Mouse (Mus musculus) liver, adult (tissue): Measurements from ENCODE around the gene Smim14.

Source experiments
- GATA4 ChIP-seq: IDR thresholded peaks from 2 replicates; pipeline ENCODE4 v1.6.1; 2014; ENCODE audit warnings: mild to moderate bottlenecking, low read length; ENCODE audit not compliant: insufficient replicate concordance

Smim14 gene

DNA sequence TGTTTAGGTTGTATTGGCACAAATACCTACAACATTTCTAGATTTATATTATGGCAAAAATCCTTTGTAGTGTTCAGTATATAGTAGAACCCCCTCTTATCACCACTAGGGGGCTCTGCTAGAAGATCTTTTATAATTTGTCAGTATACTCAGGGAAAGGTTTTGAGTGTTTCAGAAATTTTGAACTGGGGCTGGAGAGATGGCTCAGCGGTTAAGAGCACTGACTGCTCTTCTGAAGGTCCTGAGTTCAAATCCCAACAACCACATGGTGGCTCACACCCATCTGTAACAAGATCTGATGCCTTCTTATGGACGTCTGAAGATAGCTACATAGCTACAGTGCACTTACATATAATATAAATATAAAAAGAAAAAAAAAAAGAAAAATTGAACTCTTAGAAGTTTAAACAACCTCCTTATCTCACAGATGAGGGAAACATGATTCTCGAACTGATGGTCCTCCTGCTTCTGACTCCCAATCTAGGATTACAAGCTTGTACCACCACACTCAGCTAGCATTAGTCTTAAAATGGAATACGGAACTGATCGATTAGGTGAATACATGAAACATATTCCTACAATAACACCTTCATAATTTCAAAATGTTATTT lies 1.4 kb downstream of the Smim14 start:
- TF ChIP-seq GATA4, result no peak

DNA sequence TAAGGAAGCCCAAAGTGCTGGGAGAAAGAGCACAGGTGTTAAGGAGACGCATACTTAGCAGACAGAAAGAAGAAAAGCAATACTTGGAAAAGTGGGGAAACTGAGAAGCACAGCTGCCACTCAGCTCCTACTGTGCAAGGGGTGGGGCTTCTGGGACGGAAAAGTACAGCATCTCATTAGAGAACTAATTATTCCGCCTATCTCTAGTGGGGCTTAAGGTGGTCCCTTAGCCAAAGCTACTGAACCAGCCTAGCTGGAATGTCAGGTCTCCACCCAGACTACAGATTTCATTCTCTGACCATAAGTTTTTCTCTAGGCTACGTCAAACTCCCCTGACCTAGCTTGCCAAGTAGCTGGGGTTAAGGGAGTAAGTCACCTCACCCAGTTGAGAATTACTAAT lies 2.5 kb downstream of the Smim14 start:
- TF ChIP-seq GATA4, result no peak

DNA sequence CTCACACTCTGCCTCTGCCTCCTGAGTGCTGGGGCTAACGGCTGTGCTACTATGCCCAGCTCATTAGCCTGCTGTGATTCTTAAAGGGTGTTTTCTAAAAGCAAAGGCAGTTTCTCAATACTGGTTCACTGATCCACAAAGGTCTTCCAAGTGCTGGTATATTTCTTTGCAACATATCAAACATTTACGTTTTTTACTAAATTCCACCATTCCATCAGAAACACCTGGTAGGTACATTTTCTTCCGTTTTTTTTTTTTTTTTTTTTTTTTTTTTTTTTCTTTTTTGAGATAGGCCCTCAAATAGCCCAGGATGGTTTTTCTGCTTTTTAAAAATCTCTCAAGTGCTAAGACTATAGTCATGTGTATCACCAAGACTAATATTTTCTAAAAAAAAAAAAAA lies 5.7 kb downstream of the Smim14 start:
- TF ChIP-seq GATA4, result no peak

DNA sequence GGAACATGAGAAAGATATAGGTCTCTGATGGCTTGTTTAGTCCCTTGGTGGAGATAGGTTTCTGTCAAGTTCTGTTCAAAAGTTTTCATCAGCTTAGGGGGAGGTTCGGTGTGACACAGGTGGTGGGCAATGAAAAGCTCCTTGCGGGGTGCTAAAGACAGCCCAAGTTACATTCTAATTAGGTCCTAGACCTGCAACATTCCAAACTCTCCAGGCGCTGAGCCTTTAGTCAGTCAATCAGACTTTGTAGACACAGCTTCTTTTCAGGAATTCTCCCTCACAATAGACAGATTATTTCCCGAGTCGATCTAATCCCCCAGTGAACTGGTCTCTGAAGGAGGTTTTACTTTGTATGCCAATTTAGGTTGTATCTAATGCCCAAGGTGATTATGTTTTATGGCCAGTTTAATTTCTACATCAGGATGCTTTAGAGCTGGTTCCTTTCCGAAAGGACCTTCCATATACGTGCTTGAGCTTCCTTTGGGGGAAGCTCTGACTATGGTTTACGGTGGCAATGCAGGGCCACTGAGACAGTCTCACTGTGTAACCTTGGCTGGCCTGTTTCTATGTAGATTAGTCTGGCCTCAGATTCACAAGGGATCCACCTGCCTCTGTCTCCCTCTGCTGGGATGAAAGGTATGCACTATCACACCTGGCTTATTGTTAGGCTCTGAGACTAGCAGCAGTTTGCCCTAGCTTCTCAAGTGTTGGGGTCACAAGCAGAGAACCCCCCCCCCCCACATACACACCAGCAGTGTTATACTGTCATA lies 11.1 kb downstream of the Smim14 start:
- TF ChIP-seq GATA4, result no peak

DNA sequence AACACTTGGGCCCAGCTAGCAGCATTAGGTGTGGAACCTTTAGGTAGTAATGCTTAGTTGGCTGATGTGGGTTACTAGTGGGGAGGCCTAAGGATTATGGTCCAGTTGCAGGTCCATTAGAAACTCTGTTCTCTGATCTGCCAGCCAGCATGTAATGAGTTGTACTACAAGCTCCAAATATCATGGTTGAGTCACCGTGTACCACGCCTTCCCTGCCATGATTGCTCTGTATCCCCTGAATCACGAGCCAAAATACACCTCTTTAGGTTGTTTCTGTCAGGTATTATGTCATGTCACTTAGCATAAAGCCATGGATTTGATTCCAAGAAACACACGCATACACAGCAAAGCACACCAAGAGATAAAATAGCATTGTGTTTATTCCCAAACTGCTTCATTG lies 12.2 kb downstream of the Smim14 start:
- no peak for TF ChIP-seq GATA4

DNA sequence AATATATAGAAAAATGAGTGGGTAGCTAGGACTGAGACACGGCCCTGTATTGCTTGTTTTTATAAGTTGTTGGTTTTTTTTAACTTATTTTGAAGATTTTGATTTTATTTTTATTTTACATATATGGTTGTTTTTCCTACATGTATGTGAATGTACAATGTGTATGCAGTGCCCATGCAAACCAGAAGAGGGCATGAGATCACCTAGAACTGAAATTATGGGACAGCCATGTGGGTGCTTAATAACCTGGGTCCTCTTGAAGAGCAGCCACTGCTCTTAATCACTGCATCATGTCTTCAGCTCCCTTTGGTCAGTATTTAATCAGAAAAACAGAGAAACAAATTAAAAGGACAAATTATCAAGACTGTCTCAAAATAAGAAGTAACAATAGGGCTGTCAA lies 15.2 kb downstream of the Smim14 start:
- TF ChIP-seq GATA4, result no peak

DNA sequence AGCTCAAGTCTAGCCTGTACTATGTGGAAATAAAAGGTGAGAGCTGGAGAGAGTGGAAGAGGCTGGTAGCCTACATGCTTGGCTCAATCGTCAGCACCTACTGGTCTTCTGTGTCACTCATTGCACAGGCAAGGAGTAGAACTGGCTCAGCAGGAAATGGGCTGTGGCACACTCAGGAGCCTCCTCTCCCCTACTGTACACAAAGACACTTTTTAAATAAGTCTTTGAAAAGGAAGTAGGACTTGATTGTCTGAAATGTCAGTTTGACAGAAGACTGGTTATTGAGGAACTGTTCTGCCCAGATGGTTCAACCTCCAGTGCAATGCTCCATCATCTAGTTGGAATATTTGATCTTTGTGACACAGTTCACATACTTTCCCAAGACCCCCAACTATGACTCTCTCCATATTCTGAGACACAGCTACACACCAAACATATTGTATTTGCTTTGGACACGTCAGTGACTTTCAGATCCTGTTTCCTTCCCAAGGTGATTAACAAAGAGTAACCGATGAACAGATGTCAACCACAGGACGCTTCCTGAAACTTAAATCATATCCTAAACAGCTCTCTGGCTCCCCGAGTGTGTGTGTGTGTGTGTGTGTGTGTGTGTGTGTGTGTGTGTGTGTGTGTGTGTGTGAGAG lies 22.2 kb downstream of the Smim14 start:
- TF ChIP-seq GATA4, result no peak

DNA sequence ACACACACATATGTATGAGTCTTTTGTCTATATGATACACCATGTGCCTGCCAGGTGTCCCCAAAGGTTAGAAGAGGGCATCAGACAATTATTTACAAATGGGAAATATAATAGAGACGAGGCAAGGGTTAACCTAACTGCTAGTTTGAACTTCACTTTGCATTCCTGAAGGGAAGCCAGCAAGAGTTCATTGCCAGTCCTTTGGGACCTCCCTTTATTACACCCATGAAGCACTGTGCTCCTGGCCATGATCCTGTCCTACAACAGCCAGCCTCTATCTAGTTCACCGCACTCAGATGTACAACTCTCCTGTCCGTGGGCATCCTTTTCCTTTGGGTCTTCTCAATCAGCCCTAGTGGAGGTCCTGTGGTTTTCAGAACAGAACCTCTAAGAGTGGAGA lies 23.5 kb downstream of the Smim14 start:
- TF ChIP-seq GATA4, result no peak

DNA sequence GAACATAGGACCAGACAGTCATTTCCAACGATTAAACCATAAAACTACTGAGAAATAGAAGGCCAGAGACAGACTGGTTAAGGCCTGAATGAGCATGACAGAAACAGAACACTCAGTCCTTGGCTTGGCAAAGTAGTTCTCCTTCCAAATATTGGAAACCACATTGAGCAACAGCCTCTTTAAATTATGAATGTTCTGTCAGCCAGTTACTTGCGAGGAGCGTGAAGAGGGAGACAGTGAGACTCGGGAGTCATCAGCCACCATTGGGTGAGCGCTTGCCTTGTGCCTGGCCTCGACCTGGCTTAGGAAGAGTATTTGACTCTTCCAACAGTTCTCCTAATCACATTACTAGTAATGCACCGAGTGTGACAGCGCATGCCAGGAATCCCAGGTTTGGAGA lies 28.6 kb downstream of the Smim14 start:
- TF ChIP-seq GATA4, result no peak

DNA sequence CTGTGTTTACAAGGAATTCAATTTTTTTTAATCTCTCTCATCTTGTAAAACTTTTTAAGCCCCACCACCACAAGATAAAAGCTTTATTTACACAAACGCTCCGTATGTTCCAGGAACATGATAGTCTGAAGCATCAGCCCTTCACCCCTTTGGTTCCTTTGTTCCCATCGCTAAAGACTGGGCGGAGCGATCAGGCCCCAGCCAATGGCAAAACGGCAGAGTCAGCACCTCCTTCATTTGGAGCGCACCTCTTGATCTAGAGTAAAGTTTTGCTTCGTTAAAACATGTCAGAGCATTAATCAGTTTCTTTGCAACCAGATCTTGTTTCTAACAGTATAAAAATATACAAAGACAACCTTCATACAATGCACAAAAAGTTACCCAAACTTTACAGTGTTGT lies 31.2 kb downstream of the Smim14 start:
- TF ChIP-seq GATA4, result no peak

DNA sequence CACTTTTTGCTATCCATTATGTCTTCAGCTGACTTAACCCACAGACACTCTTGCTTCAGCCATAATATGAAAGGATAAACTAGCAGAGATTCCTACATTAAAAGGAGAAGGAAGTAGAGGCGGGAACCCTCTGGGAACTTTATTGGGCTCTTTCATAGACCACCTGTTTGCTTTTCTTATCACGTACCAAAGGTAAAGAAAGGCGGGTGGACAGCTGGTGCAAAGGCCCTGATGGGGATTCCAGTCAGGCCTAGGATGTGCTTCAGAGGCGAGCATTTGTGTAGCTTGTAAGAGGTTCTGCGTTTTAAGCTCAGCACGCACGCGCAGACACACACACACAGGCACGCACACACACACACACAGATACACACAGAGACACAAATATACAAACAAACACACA lies 35.6 kb downstream of the Smim14 start:
- no peak for TF ChIP-seq GATA4

DNA sequence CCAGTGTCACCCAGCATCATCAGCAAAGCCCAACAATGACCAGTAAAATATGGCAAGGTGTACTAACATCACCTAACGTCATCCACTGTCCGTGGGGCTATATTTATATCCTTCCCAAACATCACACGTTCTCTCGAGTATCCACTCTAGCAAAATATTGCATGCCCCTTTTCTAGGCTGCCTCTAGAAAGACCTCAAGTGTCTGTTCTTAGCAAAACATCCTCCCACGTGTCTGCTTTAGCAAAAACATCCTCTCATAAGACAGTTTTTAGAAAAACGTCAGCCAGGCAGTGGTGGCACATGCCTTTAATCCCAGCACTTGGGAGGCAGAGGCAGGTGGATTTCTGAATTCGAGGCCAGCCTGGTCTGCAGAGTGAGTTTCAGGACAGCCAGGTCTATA lies 36.8 kb downstream of the Smim14 start:
- TF ChIP-seq GATA4, result no peak

DNA sequence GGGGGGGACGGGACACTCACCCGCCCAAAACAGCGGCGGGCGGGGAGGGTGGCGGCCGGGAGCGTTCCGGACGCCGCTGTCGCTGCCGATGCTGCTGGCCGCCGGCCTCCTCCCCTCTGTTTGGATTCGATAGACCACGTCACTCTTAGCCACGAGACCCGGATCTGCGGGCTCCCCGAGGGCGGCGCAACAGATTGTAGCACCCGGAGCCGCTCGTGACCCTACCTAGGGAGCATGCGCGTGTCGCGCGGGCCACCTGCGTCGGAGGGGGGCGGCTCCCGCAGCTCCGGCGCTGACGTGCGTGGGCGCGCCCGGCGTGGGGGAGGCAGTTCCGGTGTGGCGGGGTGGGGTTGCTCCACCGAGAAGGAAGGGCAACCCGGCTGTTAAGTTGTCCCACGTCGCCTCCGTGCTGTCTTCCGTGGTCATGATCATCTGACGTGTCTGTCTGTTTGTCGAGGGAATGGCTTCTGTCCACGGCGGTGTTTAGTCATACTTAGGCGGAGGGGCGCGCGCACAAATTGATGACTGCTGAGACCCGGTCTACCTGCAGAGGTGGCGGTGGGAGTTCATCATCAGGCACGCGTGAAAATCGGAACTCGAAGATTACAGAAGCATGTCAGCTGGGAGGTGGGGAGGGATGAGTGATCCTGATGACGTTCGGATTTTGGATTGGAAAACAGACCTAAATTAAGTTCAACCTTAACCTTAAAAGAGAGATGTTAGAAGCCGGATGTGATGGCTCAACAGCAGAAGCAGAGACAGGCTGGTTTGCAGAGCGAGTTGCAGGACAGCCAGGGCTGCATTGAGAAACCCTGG lies 44.1 kb downstream of the Smim14 start, which contains the start of gene Gm43552:
Gm43552 (minus strand) TSS at position 118 of the 816 bp plus-strand sequence.
- TF ChIP-seq GATA4, result peak; percentile 73; the same call in 1 of the 2 replicates

DNA sequence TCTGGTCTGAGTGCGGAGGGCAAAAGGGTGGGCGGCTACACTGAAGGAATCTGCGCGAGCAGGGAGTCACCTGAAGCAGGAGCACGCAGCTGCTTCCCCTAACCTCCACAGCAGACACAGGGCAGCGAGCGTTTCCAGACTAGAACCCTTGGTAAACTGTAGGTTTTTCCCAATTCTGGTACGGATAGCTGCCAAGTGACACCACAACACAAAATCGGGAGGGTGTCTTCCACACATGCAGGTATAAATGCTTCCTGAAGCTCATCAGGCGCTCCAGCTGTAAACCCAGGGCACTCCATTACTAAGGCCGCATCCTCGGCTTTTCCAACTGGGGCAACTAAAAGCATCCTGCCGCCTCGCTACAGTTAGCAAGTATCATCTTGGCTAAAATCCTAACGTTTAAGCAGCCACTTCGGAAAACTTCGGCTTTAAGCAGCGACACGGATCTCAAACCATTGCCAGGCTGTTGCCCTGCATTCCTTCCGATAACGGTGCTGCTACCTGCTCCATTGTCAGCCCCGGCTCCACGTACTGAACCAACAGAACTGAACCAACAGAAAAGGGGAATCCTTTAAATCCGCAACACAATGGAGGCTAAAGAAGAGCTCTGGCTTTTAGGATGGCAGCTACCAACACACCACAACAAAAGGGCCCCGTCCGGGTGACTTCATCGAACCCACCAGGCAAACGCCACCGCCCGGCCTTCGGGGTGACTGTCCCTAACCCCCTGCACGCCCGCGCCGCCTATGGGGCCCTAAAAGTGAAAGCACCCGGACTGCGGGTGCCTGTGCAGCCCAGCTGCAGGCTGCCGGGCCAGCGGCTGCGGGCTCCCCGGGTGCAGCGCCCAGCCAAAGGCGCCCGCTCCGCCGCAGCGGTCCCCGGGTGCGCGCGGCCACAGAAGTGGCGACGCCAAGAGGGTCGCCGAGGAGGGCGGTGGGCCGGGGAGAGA lies 44.9 kb downstream of the Smim14 start:
- TF ChIP-seq GATA4, result no peak
